Mouse (Mus musculus) B cell, adult 2 months (primary cell): ENCODE results near the gene Kcnma1.

Experiments
- DNase-seq, 2 experiments: peaks; one replicate each; pipeline ENCODE4 v3.0.0; 2022

The Kcnma1 gene

DNA sequence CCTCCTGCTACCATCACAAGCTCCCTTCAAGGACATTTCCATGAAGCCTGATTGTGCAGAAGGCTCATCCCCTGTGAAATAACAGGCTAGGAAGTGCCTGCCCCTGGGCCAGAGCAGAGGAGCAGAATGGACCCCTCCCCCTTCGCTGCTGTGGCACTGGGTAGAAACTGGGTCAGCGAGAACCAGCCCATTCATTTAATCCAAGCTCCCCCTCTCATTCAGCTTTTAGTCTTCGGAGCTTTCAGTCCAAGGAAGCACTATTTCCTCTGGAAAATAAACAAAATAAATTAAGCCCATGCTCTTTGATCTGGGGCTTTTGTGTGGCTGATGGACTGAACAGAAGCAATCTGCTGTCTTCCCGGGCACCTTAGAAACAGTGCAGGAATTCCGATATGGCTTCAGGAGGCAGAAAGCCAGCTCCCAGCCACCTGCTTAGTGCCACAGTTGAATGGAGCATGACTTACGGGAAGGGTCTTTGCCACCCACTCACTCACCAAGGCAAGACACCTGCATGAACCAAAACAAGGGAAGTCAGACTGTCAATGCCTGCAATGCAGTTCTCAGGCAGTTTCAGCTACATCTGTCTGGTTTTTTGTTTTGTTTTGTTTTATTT, 165.7 kb downstream of the Kcnma1 start:
- no peak for DNase-seq

DNA sequence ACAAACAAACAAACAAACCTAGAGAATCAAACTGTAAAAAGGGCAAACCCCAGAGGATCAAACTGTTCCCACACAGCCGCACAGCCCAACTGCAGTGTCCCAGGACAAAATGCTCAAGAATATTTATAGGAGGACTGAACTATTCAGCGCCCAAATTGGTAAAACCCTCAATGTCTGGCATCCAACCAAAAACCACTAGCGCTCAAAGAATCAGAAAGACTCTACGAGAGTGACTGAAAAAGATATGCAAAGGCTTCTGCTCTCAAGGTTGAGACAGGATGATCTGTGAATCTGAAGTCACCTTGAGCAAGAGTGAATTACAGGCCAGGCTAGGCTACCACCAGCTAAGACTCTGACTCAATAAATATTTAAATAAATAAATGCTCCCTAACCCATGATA, 167.6 kb downstream of the Kcnma1 start:
- no peak for DNase-seq

DNA sequence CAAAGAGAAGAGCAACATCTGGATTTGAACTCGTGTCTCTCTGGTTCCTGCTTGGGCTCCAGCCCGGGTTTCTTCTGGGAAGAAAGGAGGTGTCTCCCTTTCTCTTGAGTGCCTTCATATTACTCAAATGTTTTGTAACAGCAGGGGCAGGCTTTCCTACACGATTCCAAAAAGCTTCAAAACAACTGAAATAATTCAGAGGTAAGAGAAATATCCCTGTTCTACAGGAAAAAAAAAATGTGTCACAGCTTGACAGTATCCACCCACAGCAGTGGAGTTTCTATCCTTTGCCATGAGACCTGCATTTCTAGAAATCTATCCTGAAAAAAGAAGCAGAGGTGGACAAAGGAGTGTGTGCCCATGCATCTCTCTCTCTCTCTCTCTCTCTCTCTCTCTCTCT, 172.3 kb downstream of the Kcnma1 start:
- DNase-seq: no peak

DNA sequence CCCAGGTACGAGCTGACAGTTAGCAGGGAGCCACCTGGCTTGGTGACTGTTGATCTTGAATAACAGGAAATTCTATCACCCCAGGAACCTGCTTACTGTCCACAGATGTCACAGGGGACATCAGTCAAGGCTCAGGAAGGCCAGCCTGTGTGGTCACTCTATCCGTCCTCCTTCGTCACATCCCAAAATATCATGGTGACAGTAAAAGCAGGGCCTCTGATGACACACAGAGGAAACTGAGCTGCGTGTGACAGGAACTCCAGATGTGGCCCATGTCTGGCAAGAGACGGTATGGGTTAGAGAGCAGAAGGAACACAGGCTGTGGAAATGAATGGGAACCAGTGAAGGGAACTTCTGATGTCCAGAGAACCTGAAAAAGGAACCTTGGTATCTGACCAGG, 174.7 kb downstream of the Kcnma1 start:
- no peak for DNase-seq

DNA sequence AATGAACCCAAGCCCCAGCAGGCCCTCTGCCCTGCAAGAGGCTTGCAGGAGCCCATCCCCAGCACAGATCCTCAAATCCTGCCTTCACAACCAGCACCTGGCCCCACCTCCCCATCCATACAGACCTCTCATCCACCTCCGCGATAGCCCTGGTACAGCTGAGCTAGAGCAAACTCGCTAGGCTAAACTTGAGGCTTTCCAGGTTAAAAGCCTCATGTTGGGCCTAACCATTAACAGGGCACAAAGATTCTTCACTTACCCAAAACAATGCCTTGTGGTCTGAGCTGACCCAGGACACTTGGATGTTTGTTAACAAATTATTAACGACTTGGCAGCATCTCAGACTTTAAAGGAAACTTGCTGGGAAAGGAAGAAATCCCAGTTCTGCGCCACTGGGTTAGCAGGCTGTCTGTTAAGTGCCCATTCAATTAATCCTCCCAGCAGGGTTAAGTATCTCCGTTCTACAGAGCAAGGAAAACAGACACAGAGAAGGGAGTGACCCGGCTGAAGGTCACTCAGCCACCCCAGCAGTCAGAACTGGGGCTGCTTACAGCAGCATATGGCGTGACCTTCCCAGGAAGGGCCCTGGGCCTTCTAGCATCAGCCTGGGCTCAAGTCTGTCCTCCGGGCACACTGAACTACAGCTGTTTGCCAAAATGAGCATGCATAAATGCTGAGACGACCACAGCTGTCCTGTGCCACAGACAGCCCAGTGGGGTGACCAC, 178.7 kb downstream of the Kcnma1 start:
- no peak for DNase-seq

DNA sequence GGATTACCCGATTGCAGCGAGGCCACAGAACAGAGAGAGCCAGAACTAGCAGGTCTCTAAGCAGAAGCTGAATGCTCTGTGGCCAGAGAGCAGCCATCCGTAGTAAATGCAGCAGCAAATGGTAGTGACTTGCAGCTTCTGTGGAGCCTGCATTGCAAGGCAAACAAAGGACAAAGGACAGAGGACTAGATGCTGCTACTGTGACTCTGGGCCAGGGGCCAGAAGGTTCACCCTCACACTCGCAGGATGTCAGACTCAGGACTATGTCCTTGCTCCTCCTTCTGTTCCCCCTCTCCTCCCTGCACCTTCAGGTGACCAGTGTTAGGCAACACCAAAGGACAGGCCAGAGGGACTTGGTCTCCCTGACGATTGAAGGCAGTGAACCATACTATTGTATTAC, 183.0 kb downstream of the Kcnma1 start:
- no peak for DNase-seq

DNA sequence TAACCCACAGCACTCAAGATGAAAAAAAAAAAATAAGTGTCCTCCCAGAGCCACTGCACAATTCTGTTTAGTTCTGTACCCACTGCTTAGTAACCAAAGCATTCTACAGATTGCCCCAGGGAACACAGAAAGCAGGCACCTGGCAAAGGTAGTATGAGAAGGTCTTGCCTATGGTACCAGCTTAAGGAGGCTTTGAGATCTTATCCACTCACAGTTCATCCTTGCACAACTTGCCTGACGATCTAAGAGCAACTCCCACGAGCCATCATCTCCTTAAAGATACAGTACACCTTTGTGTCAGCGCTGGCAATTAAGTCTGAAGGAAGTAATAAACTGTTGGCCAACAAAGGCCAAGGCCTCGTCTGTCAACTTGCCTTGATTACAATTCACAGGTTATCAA, 184.0 kb downstream of the Kcnma1 start:
- no peak for DNase-seq

DNA sequence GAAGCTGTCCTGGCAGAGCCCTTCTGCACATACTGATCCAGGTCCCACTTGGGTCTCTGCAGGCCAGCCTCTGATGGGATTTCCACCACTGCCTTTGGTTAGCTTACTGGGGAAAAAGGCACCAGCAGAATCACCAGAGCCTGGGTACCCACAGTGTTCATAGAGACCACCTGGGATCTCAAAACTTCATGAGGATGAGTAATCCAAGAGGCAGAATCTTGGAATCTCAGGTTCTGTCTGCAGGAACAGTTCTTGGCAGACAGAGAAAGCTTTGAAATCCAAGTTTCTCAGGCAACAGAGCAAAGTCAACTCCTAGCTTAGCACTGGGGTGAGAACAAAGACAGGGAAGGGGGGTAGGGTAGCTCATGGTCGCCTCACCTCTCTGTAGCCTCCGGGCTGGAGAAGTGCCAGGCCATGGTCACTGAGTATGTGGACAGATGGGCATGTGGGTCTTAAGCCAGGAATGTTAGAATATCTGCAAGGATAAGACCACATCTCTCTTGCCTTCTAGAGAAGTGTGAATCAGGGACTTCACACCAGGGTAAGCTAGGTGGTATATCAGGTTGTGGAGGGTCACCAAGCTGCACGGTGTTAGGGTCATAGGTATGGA, 185.5 kb downstream of the Kcnma1 start:
- DNase-seq: no peak

DNA sequence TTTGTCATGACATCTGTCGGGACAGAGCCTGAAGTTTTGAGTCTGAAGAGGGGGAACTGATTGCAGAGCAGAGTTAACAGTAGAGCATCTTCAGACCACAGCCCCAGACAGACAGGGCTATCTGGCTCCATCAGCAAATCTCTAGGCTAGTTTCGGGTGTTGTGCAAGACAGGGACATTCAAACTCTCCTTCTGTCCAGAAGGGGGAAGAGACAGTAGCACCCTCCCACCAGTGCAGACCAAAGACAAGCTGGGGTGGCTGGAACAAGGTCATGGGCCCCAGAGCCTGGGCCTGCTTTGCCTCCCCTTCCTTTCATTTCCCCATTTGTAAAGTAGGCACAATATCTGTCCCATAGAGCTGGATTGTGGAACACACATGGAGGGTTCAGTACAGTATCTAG, 189.4 kb downstream of the Kcnma1 start:
- DNase-seq: no peak

DNA sequence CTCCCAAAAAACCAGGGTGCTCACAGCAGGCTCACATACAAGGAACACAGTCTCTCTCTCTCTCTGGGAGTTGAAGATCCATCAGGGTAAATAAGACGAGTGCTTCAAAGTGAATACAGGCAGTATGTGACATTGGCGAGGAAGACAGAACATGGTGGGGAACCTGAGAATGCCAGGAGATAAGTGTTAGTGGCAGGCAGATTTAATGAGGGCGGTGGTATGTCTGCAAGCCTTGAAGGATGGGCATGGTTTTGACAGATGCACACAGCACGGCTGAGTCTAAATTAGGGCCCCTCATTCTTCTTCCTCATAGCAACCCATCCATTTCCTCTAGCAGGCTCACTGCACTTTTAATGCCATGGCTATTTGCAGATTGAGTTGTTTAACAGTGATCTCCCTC, 190.0 kb downstream of the Kcnma1 start:
- DNase-seq: no peak

DNA sequence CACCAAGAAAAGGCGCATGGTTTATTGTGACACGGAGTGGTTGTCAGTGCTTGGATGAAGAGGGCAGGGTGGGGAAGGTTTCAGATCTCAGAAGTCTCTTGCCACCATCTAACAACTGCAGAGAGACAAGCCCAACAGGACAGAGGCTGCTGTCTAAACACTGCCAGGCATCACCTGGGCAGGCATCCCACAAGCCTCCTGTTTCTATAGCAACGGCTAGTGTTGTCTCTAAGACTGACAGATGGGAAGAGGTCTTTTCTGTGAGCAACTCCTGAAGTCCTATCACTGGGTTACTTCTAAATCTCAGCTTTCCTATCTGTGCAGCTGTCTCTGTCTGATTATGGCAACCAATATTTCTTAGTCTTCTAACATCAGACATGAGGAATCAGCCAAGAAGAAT, 196.7 kb downstream of the Kcnma1 start:
- no peak for DNase-seq

DNA sequence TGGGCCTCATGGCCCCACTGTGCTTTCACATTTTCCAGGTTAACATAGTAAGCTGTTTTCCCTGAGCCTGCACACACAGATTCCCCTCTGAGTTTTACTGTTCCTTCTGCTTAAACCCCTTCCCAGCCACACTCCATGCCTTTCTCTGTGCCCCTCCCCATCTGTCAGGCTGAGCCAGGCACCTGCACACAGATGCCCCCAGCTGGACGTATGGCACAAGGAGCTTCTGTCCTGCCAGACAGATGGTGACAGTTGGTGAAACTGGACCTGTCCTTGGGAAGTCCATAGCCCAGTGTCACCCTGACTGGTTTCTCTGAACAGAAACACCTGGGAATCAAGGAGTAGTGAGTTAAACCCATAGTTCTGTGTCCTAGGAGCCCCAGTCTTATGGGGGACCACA, 204.2 kb downstream of the Kcnma1 start:
- no peak for DNase-seq

DNA sequence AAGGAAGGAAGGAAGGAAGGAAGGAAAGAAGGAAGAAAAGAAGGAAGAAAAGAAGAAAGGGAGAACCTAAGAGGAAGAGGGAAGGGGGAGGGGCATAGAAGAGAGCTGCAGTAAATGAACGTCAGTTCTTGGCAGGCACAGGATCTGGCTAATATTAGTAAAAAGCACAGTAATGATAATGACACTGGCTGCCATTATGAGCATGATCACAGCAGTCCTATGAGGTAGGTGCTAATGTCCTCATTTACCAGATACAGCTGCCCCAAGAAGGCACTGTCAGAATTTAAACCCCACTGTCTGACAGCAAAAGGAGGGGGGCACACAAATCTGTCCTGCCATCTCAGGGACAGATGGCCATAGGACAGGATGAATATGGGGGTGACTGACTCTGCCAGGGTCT, 205.2 kb downstream of the Kcnma1 start:
- DNase-seq: no peak

DNA sequence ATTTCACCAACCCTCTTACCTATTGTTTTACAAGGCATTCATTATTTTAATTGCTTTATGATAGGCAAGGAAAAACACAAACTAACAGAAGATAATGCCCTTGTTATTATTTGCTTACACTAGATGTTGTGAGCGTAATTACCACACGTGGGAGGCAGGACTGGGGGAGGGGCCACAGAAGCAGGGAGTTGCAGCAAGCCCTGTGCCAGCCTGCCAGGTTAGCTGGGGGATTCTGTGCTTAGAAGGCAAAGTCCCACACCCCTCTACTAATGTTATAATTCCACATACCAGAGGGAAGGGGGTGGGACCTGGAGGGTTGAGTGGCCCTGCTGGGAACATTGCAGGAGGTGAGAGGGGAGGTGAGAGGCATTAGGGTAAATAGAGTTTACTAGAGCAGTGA, 207.9 kb downstream of the Kcnma1 start:
- no peak for DNase-seq

DNA sequence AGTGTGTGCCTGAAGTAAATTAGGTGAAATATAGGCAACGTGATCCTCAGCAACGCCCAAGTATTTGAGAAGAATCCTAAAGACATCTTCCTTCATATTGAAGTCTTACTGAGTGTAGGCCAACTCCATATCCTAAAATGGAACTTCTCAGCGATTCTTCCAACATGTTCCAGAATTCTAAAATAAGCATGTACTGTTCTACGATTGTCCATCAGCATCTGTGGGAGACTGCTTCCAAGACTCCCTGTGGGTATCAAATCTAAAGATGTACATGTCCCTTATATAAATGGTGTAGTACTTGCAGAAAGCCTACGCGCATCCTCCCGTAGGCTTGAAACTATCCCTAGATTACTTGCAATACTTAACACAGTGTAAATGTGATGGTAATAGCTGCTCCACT, 217.4 kb downstream of the Kcnma1 start:
- DNase-seq: no peak

DNA sequence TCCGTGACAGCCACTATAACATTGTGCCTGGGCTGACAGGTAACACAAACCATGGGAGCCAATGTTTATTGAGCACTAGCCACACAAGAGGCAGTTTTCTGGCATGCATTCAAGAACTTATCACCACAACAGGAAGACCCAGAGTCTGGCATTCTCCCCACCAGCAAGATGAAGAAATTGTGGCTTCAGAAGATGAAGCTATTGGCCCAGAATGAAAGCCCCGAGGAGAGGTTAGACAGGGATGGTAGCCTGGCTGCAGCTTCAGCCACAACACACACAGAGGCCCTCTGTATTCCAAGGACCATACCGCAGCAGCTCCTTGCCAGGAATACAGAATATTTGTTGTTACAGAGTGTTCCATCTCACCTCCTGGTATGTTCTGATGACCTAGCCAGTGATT, 221.6 kb downstream of the Kcnma1 start:
- DNase-seq: no peak

DNA sequence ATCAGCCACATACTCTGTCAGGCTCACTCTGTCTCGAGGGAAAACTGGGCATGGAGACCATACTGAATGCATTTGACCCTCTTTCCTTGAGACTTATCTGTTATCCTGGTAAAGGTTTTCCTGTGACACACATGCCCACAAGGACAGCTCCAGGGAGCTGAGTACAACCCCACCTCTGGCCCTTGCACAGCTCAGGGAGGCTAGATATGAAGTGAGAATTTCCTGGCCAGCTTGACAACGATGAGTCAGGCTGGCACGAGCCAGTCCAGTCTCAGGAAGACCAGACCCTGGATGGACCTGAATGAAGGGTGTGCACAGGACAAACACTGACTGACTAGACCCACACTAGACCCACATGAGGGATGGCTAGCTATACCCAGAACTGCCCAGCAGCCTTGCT, 222.2 kb downstream of the Kcnma1 start:
- no peak for DNase-seq

DNA sequence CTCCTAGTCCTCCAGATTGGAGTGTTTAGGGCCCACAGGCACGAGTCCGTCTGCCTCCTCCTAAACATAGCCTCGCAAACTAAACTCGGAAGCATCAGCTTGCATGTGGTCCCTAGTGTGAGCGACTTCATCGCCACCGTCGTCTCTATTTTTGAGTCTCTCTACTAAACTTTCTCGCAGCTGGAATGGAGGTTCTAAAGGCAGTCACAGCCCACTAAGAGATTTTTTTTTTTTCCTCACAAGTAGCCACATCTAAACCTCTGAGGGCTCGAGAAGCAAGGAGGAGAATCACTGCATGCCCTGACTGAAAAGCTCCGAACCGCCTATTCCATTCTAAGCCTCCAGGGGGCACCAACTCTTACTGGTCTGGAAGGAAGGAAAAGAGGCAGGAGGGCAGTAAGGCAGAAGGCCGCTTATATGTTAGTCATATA, 223.0 kb downstream of the Kcnma1 start:
- no peak for DNase-seq

DNA sequence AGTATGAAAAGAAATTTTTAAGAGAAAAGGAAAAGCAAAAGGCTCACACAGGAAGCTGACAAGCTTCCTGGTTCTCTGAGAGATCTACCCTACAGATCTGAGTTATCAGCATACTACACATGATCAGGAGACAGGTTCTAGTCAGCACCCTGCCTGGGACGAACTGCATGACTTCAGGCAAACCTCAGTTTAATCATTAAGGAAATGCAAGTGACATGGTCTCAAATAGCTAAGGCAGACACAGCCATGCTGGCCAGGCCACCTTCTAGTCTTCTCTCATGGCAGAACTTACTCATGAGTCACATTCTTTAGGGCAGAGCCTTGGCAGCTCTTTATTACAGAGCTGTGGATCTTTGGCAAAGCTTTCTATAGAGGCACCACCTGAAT, 227.6 kb downstream of the Kcnma1 start:
- no peak for DNase-seq

DNA sequence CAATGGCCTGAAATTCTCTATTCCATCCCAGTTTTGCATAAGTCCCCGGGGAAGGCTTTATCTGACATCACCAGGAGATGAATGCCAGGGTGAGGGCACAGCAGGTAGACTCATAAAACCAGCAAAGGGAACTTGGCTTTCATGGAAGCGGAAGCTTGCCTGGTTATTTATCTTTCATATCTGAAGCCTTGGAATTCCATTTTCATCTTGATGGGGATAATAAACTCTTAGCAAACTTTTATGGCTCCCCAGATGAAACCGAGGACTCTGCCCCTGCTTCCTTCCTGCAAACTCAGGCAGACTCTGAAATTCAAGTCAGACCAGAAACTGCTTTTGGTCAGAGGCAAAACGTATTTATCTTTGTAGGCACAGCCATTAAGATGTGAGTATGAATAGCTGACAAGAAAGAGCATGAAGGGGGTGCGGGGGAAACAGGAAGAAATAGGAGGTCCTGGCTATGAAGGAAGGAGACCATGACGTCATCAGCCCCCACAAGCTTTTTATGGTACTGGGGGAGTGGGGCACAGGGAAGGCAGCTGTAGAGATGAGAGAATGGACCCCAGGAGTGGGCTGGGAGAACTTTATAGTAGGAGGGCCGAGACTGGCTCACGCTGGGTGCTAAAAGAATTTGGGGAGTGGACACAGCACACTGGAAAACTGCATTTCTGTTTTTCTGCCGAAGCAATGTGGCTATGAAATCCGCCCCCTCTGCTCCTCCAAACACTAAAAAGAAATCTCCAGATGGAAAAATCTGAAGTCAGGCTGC, 228.2 kb downstream of the Kcnma1 start:
- no peak for DNase-seq

DNA sequence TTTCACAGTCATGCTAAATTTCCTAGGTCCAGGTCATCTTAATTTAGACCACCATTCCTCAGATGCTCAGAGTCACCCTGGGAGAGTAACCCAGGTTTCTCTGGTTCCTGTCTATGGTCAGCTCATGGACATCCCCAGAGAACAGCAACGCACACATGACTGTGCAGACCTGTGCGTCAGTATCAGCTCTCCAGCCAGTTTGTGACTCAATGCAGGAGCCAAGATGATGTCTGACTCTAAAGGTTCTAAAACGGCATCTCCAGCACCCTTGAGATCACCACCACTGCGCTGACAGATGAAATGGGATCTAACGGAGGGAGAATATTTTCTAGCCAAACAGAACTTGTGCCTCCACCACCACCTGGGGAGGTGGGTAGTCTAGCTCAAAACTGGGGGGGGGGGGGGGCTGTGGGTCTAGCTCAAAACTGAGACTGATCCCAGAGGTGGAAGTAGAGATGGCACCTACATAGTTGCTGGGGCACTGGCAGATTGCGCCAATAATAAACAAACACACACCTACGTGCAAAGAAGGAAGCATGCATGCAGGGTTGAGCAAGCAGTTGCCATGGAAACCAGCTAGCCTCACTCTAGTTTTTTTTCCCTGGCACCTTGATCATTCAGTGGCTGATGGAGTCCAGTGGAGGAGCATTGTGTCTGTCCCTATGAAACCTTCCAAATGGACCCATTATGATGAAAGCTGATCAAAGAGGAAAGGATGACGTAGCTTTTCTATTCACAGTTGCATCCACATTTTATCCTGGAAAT, 231.3 kb downstream of the Kcnma1 start:
- no peak for DNase-seq

DNA sequence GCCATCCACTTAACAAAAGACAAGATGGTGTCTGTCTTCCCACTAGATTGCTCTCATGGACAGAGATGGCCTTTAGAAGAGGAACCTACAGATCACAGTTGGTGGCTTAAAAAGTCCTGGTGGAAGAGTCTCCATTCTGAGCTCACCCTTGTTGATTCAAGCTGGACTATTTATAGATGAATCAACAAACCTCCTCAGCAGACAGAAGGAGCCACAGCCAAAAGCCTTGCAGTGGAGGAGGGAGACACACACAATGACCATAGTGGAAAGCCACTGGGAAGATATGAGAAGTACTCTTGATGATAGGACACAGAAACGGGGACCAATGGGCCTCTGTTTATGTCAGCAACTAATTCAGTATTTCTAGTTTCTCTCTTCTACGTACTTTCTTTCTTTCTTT, 239.7 kb downstream of the Kcnma1 start:
- no peak for DNase-seq

DNA sequence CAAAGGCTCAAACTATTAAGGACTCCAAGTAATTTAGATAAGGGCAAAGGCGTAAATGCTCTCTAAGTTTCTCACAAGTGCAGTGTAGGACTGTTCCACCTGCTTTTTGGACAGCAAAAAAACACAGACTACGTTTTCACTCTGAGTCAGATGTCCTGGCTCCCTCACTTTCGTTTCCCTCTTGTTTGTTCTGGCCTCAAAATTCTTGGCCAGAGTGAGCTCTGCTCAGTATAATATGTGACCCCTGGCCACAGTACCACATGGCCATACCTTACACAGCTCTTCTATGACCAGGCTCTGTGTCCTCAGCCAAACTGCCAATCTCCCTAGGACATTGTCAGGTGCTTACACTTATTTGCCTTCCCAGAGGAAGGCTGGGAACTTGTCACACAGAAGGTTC, 241.6 kb downstream of the Kcnma1 start:
- DNase-seq: no peak
